Mouse (Mus musculus): Measurements from ENCODE around the gene Zfp92. TPM values are rescaled to one million over a fixed set of nuclear protein-coding genes. Genes with fewer than 3 reads are reported as not detected.
"Not testable (repeated sequence)": the region's sequence is repeated elsewhere in the genome, so short reads cannot be mapped to it uniquely, and the experiment has no call there.

Zfp92 gene
- total RNA-seq (2021): not detected
- long read RNA-seq, experiment 1: 0 reads
- long read RNA-seq, experiment 2: 0 reads

DNA sequence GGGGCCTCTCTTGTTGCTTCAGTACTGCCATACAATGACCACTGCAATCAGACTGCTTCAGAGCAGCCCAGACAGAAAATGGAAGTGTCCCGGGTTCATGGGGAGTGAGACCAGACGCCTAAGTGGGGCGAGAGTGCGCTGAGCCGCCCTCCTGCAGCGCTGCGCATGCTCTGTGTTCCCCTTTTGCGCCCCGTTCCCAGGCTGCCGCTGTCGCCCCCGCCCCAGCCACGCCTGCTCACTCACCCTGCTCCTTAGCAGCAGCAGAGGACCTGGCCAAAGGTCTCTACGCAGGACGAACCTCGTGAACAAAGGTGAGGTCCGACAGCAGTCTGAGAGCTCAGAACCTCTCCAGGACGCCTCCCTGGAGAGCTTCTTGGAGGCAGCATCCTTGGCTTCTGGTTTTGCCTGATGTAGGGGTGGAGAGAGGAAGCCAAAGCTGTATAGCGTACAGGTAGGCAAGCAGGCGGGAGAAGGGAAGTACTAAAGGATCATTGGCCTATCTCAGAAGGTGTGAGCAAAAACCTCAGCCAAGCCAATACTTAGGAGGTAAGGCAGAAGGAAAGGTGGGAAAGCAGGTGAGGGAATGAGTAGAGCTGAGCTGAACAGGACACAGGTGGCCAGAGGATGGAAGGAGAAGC, at the start of gene Zfp92:
Gene Zfp92 (plus strand): TSS at position 217 of the 638 bp plus-strand sequence.
- DNase-seq: no peak
- intact Hi-C loops (cut with DNase I): no loop called here

DNA sequence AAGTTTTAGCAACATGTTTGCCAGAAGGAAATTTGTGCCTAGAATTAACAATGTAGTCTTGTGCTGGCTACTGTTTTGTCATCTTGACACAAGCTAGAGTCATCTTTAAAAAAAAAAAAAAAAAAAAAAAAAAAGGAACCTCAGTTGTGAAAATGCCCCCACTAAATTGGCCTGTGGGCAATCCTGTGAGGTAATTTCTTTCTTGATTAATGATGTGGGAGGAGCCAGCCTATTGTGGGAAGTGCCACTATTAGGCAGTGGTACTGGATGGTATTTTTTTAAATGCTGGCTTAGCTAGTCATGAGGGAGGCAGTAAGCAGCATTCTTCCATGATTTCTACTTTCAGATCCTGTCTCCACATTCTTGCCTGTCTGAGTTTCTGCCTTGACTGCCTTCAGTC, 47.6 kb upstream of the Zfp92 start:
- no peak for DNase-seq
- intact Hi-C loops (cut with DNase I): no loop called here

DNA sequence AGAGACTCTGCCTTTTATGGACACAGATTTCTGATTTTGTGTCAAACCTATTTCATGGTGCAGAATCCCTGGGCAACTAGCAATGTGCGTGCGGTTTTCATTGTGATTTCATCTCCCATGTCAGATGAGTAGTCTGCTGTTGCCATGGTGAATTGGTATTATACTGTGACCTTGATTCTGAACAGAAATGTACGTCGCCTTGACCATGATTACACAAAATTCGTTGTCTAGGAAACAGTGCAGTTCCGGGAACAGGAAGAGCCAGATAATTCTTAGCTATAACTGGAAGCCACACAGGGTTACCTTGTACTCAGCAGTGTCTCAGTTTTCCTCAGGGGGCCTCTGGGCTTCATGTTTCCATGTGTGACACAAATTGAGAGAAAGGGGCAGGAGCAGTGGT, 26.5 kb upstream of the Zfp92 start:
- intact Hi-C loops (cut with DNase I): no loop called here
- no peak for DNase-seq

DNA sequence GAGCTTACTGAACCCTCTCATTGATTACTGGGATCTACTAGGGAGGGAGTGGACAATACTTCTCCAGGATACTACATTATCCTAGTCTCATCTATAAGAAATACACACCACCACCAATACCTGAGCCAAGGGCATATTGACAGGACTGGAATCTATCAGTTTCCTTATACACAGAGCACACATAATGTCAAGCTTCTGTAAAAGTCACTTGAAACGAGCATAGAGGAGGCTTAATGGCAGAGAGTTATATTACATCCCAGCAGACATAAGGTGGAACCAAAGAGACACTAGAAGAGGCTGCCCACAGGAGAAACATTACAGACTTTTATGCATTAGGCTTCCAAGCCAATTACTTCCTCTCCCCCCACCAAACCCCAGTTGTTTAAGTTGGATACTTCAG, 26.0 kb upstream of the Zfp92 start:
- intact Hi-C loops (cut with DNase I): no loop called here
- DNase-seq: no peak

- DNase-seq: no peak
- intact Hi-C loops (cut with DNase I): no loop called here
Observed at GRCm38 (mm10) chrX:73391481-73391880, 19.4 kb upstream of the Zfp92 start.

GRCm38 (mm10) chrX:73396446-73396845, 14.4 kb upstream of the Zfp92 start:
- intact Hi-C loops (cut with DNase I): no loop called here
- DNase-seq: no peak

DNA sequence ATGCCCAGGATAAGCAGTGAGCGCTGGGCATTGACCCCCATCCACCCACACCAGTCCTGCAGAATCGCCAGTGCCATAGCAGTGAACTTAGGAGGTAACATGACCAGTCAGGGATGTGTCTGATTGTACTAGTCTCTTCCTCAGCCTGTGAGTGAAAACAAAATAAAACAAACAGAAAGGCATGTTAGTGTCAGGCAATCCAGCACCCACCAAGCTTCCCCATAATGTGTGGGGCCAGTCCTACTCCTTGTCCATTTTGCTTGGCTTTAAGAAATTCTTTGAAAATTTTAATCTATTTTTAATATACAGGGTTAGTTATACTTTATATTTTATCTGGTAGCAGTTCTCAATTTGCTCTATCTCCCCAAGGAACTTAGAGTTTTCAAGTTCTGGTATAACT, 12.3 kb upstream of the Zfp92 start, which contains the start of gene Gm18336:
Gene Gm18336 (minus strand): TSS at position 101 of the 400 bp plus-strand sequence.
- intact Hi-C loops (cut with DNase I): loop anchor here (1.0 kb wide), 1 partner anchor 22 kb away; no protein-coding TSS in a partner anchor
- not testable (repeated sequence) for DNase-seq

GRCm38 (mm10) chrX:73400951-73401350, 9.9 kb upstream of the Zfp92 start:
- intact Hi-C loops (cut with DNase I): no loop called here
- no peak for DNase-seq

- intact Hi-C loops (cut with DNase I): no loop called here
- no peak for DNase-seq
Observed at GRCm38 (mm10) chrX:73401616-73402015, 9.3 kb upstream of the Zfp92 start.

- intact Hi-C loops (cut with DNase I): no loop called here
- DNase-seq: no peak
Observed at GRCm38 (mm10) chrX:73412767-73413166, 1.9 kb downstream of the Zfp92 start.

DNA sequence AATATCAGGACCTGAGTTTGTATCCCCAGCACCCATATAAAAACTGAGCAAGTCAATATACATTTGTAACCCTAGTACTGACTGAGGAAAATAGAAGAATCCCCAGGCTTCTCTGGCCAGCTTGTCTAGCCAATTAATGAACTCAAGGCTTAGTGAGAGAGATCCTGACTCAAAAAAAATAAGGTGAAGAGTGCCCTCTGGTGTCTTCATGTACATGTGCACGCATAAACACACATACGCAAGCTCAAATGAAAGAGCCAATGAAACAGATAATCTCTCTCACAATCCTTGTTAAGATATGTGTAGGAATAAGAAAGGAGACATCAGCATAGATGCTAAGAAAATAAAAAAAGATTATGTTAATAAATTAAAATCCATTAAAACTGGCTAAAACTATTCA, 19.1 kb downstream of the Zfp92 start:
- intact Hi-C loops (cut with DNase I): loop anchor here (5.0 kb wide), 1 partner anchor 118 kb away; no protein-coding TSS in a partner anchor
- no peak for DNase-seq

GRCm38 (mm10) chrX:73432850-73433249, 22.0 kb downstream of the Zfp92 start:
- intact Hi-C loops (cut with DNase I): loop anchor here (5.0 kb wide), 1 partner anchor 121 kb away; no protein-coding TSS in a partner anchor
- DNase-seq: no peak

GRCm38 (mm10) chrX:73435252-73435651, 24.4 kb downstream of the Zfp92 start, which contains the start of gene Trex2:
Gene Trex2, minus strand, starts transcription at chrX:73435344.
- DNase-seq: no peak
- intact Hi-C loops (cut with DNase I): no loop called here

DNA sequence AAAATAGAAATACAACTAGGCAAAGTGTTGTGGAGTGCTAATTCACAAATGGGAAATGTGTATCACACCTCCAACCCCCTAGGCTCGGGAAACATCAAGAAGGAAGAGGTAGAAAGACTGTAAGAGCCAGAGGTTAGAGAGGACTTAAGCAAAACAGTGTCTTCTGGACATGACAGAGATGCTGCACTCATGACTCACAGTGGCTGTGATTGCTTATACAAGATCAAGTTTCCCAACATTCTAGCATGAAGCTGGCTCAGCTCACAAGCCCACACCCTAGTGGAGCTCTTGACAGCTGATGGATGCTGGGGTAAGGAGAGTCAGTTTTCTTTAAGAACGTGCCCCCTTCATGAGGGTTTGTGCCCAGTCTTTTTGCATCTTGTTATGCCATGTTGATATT, 30.5 kb downstream of the Zfp92 start:
- DNase-seq: no peak
- intact Hi-C loops (cut with DNase I): no loop called here

GRCm38 (mm10) chrX:73451949-73452348, 41.1 kb downstream of the Zfp92 start:
- peak; percentile 61 to 79 for DNase-seq
- intact Hi-C loops (cut with DNase I): loop anchor here (1.0 to 10.0 kb wide), 3 partner anchors 41 to 397 kb away; no protein-coding TSS in a partner anchor

DNA sequence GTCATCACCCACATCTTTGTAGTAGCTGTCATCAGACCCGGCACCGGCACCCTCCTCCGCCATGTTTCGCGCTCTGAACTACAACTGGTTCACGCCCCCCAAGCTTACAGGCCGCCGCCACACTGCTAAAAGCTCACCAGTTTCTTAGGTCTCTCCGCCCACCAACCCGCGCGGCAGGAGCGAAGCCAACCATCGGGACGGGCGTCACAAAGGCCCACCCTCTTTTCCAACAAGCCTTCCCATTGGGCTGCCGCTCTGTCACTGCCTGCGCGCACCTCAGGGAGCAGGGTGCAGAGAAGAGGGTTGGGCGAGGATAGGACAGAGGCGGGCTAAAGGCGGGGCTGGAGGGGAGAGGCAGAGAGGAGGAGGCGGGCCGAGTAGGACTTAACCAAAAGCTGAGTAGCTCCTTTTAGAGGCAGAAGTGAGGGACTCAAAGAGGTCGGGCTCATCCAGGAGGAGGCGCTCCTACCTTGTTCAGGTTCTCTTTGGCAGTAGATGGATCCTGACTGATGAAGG, 48.0 kb downstream of the Zfp92 start, which contains the start of gene Haus7:
Gene Haus7 (minus strand): TSS at position 168 of the 516 bp plus-strand sequence.
- intact Hi-C loops (cut with DNase I): loop anchor here (1.0 to 10.0 kb wide), 3 partner anchors 34 to 404 kb away; no protein-coding TSS in a partner anchor
- peak; percentile 87 to 90 for DNase-seq

- no peak for DNase-seq
- intact Hi-C loops (cut with DNase I): no loop called here
Observed at GRCm38 (mm10) chrX:73460792-73461191, 49.9 kb downstream of the Zfp92 start.

GRCm38 (mm10) chrX:73465483-73466186, 54.7 kb downstream of the Zfp92 start:
- intact Hi-C loops (cut with DNase I): no loop called here
- DNase-seq: peak; percentile 44 to 58

DNA sequence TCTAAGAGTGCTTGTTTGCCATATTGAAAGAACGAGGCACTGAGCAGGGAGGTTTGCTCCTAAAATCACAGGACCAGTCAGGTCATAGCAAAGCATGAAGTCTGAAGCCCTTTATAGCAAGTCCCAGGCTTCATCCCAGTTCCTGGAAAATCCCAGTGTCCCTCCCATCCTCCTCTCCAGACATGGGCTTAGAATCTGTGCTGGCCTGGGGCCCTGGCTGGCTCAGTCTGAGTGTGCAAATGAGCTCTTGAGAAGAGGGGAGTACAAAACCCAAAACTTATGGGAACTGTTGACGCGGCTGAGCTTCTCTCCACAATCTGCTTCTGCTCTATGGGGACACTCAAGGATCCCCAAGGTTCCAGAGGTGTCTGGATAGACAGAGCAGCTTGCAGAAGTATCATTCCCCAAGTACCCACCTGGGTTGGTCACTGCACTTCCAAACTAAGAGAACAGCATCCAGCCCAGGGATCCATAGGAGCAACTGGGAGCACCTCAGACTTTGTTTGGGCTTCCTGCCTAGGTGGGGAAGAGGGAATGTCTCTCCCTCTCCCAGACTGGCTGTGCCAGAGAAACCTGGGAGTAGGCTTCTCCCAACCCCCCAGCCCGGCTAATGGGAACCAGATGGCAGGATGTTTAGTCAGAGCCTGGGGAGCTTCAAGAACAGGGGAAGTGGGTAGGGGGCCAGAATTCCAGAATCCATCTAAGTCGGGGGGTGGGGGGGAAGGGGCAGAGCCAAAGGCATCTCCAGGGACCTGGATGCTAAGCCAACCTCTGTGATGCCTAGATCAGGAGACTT, 56.7 kb downstream of the Zfp92 start:
- intact Hi-C loops (cut with DNase I): no loop called here
- peak; percentile 54 to 55 for DNase-seq

DNA sequence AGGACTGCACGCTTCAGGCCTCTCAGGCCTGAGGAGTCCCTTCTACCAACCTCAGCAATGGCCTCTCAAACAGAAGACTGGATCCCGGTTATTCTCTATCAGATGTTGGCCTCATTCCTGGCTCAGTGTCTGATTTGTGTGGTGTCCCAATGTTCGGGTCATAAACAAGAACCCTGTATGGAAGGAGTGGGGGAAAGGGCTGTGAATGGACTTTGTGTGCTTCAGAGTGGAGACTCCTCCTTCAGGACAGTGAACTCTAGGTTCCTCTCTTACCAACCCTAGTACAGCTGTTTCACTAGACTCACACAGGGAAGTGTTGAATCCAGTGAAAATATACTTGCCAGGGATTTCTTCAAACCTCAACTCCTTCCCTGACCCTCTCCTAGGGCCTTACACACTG, 57.4 kb downstream of the Zfp92 start:
- DNase-seq: no peak
- intact Hi-C loops (cut with DNase I): no loop called here

Data from heart, postnatal 14 days (tissue).